12 mouse cellular contexts compared by ENCODE assay signal in genomic region chr12:8762667-8763066, GRCm38 (mm10). TPM values are rescaled to one million over a fixed set of nuclear protein-coding genes. Genes with fewer than 3 reads are reported as not detected.
A peak's percentile ranks its signal among the peaks of the same experiment; 100 is the strongest.
DNase-seq lines count a peak whose midpoint lies in the region; ATAC-seq and TF ChIP-seq lines count a peak whose summit lies in the region.
"Had no signal": no experiment of that assay in that cellular context is flagged by ENCODE, and none has a peak within 500 bp of the region (broad histone marks: within the 10 kb centered on the region; RNA-seq: fewer than 3 reads in every experiment).

No protein-coding gene starts in this region.

- peak; percentile 40 for DNase-seq in embryo, embryonic 11 days
- DNase-seq in embryo, embryonic 9.5 days (ENCODE audit: extremely low spot score), result no peak
- no peak for DNase-seq in left cerebral cortex, adult 2 months (ENCODE audit: extremely low spot score in 1 of 2, low spot score in 2 of 2)
- DNase-seq in left cerebral cortex, adult 9 months (ENCODE audit: low spot score in 2 of 2), result no peak
- no peak for DNase-seq in left cerebral cortex, adult 18-20 months (ENCODE audit: low spot score in 2 of 2)
- no peak for DNase-seq in layer of hippocampus, postnatal 36 days
- DNase-seq: right cerebral cortex, postnatal 25 days had no signal

- H3K27ac ChIP-seq in left cerebral cortex, adult 2 months, result no peak overlapping the region
- H3K27ac ChIP-seq: hindbrain, embryonic 13.5 days; limb, embryonic 13.5 days had no signal

- H3K27me3 ChIP-seq in E14TG2a.4 (ENCODE audit: insufficient read depth, low read length), result no peaks in the 10 kb centered on the region
- H3K27me3 ChIP-seq: hindbrain, embryonic 13.5 days; limb, embryonic 13.5 days had no signal

- ATAC-seq in erythroblast, adult 5-6 weeks (replicated peaks; ENCODE audit: low FRiP score, poor library complexity, severe bottlenecking), result 0 out of 2 replicates have a peak, but pooled peaks have one; percentile 30
- ATAC-seq: forebrain, embryonic 16.5 days had no signal

- H3K4me1 ChIP-seq in E14TG2a.4 (replicated peaks; ENCODE audit: low read depth, low read length), result peaks cover 22% of the 10 kb centered on the region
- H3K4me1 ChIP-seq: hindbrain, embryonic 13.5 days had no signal

- intact Hi-C loops in left cerebral cortex, adult 2 months (cut with DNase I), result no loop called here

- no peaks in the 10 kb centered on the region for H3K36me3 ChIP-seq in E14TG2a.4 (ENCODE audit: insufficient read depth, low read length)

- peak; percentile 39 for TF ChIP-seq CTCF in left cerebral cortex, adult 2 months (IDR thresholded peaks at IDR 0.05)
- TF ChIP-seq CTCF in E14TG2a.4 (conservative IDR thresholded peaks at IDR 0.05; ENCODE audit: low read length), result peak; percentile 42

- H3K9me3 ChIP-seq in E14TG2a.4 (ENCODE audit: low read length), result no peaks in the 10 kb centered on the region
- H3K9me3 ChIP-seq: hindbrain, embryonic 13.5 days had no signal

- H3K4me3 ChIP-seq in left cerebral cortex, adult 2 months, result no peak overlapping the region
- no peak overlapping the region for H3K4me3 ChIP-seq in E14TG2a.4 (replicated peaks; ENCODE audit: low read length)
- H3K4me3 ChIP-seq: hindbrain, embryonic 13.5 days; limb, embryonic 13.5 days had no signal

RNA-seq across cellular contexts. Expression of gene Sdc1, which starts 8.5 kb away (rescaled TPM):
- total RNA-seq in left cerebral cortex, adult 2 months (2021), result 1 to 10 TPM; 1.5 to 1.7 TPM
- total RNA-seq in erythroblast, adult 5-6 weeks (2015; ENCODE audit: low replicate concordance), result 1.2 TPM in 1 of 2 replicates, not detected in the other
- 0.98 TPM in 1 of 2 replicates, not detected in the other for total RNA-seq in erythroblast, adult 5-6 weeks (2017; ENCODE audit: low replicate concordance)
- total RNA-seq in left cerebral cortex, adult 18-20 months (2021), result 1 to 10 TPM; 1.2 to 1.6 TPM
- total RNA-seq in layer of hippocampus, postnatal 36 days (2021), result 1 to 10 TPM in 1 of 2 experiments, under 1 TPM in 1; 0.52 to 1.4 TPM
